Mouse (Mus musculus): ENCODE results near the gene Kdm2b. TPM values are rescaled to one million over a fixed set of nuclear protein-coding genes. Genes with fewer than 3 reads are reported as not detected.

The Kdm2b gene
- polyA plus RNA-seq, 1 experiment, result 30.3 TPM

GRCm38 (mm10) chr5:122909481-122909880 lies 80.1 kb downstream of the Kdm2b start:
- Histone ChIP-seq H3K27ac (ENCODE audit: insufficient read depth, low read length) (no peak overlapping the region), H3K4me1 (ENCODE audit: control insufficient read depth, insufficient read depth, insufficient read length) (no peaks in the 10 kb centered on the region), H3K27me3 (ENCODE audit: control insufficient read depth, insufficient read depth, low read length) (no peaks in the 10 kb centered on the region), H3K36me3 (ENCODE audit: control insufficient read depth, insufficient read depth, low read length) (no peaks in the 10 kb centered on the region), H3K4me3 (ENCODE audit: extremely low read depth, insufficient read depth, insufficient read length) (no peak overlapping the region)
- no peak for DNase-seq (ENCODE audit: low read depth in 1 of 2, low spot score in 2 of 2)
- WGBS, result 94% methylated on average over 18 of the region's 18 CpGs
- TF ChIP-seq CTCF (IDR thresholded peaks at IDR 0.05; ENCODE audit: extremely low read depth, insufficient read depth, insufficient read length, insufficient replicate concordance), result no peak
- no peak for TF ChIP-seq POLR2A (IDR thresholded peaks at IDR 0.05; ENCODE audit: low read depth, low read length)

GRCm38 (mm10) chr5:122908001-122908400 lies 81.6 kb downstream of the Kdm2b start:
- WGBS, result 84% methylated on average over 2 of the region's 2 CpGs

GRCm38 (mm10) chr5:122907182-122907581 lies 82.4 kb downstream of the Kdm2b start:
- H3K36me3 ChIP-seq (ENCODE audit: control insufficient read depth, insufficient read depth, low read length), result no peaks in the 10 kb centered on the region
- H3K4me3 ChIP-seq (ENCODE audit: extremely low read depth, insufficient read depth, insufficient read length), result no peak overlapping the region
- no peak for TF ChIP-seq POLR2A (IDR thresholded peaks at IDR 0.05; ENCODE audit: low read depth, low read length)
- TF ChIP-seq CTCF (IDR thresholded peaks at IDR 0.05; ENCODE audit: extremely low read depth, insufficient read depth, insufficient read length, insufficient replicate concordance), result no peak
- no peak overlapping the region for H3K27ac ChIP-seq (ENCODE audit: insufficient read depth, low read length)
- H3K27me3 ChIP-seq (ENCODE audit: control insufficient read depth, insufficient read depth, low read length), result no peaks in the 10 kb centered on the region
- WGBS, result 83% methylated on average over 1 of the region's 1 CpGs
- DNase-seq (ENCODE audit: low read depth in 1 of 2, low spot score in 2 of 2), result no peak
- H3K4me1 ChIP-seq (ENCODE audit: control insufficient read depth, insufficient read depth, insufficient read length), result no peaks in the 10 kb centered on the region

More at GRCm38 (mm10) chr5:122908001-122908400, 81.6 kb downstream of the Kdm2b start:
- Histone ChIP-seq H3K27ac (ENCODE audit: insufficient read depth, low read length) (no peak overlapping the region), H3K4me3 (ENCODE audit: extremely low read depth, insufficient read depth, insufficient read length) (no peak overlapping the region), H3K36me3 (ENCODE audit: control insufficient read depth, insufficient read depth, low read length) (no peaks in the 10 kb centered on the region), H3K27me3 (ENCODE audit: control insufficient read depth, insufficient read depth, low read length) (no peaks in the 10 kb centered on the region), H3K4me1 (ENCODE audit: control insufficient read depth, insufficient read depth, insufficient read length) (no peaks in the 10 kb centered on the region)
- TF ChIP-seq POLR2A (IDR thresholded peaks at IDR 0.05; ENCODE audit: low read depth, low read length) (no peak), CTCF (IDR thresholded peaks at IDR 0.05; ENCODE audit: extremely low read depth, insufficient read depth, insufficient read length, insufficient replicate concordance) (no peak)
- DNase-seq (ENCODE audit: low read depth in 1 of 2, low spot score in 2 of 2), result no peak

GRCm38 (mm10) chr5:122903165-122903564 lies 86.5 kb downstream of the Kdm2b start:
- TF ChIP-seq CTCF (IDR thresholded peaks at IDR 0.05; ENCODE audit: extremely low read depth, insufficient read depth, insufficient read length, insufficient replicate concordance), result no peak
- no peak for TF ChIP-seq POLR2A (IDR thresholded peaks at IDR 0.05; ENCODE audit: low read depth, low read length)
- Histone ChIP-seq H3K27me3 (ENCODE audit: control insufficient read depth, insufficient read depth, low read length) (no peaks in the 10 kb centered on the region), H3K36me3 (ENCODE audit: control insufficient read depth, insufficient read depth, low read length) (no peaks in the 10 kb centered on the region), H3K27ac (ENCODE audit: insufficient read depth, low read length) (no peak overlapping the region), H3K4me1 (ENCODE audit: control insufficient read depth, insufficient read depth, insufficient read length) (peaks cover 7% of the 10 kb centered on the region; the same call in 1 of the 2 replicates), H3K4me3 (ENCODE audit: extremely low read depth, insufficient read depth, insufficient read length) (no peak overlapping the region)
- WGBS, result 73% methylated on average over 5 of the region's 5 CpGs
- no peak for DNase-seq (ENCODE audit: low read depth in 1 of 2, low spot score in 2 of 2)

GRCm38 (mm10) chr5:122902228-122902627 lies 87.4 kb downstream of the Kdm2b start:
- Histone ChIP-seq H3K27ac (ENCODE audit: insufficient read depth, low read length) (no peak overlapping the region), H3K4me1 (ENCODE audit: control insufficient read depth, insufficient read depth, insufficient read length) (peaks cover 7% of the 10 kb centered on the region; the same call in 1 of the 2 replicates), H3K4me3 (ENCODE audit: extremely low read depth, insufficient read depth, insufficient read length) (no peak overlapping the region), H3K36me3 (ENCODE audit: control insufficient read depth, insufficient read depth, low read length) (no peaks in the 10 kb centered on the region), H3K27me3 (ENCODE audit: control insufficient read depth, insufficient read depth, low read length) (no peaks in the 10 kb centered on the region)
- DNase-seq (ENCODE audit: low read depth in 1 of 2, low spot score in 2 of 2), result no peak
- TF ChIP-seq CTCF (IDR thresholded peaks at IDR 0.05; ENCODE audit: extremely low read depth, insufficient read depth, insufficient read length, insufficient replicate concordance) (no peak), POLR2A (IDR thresholded peaks at IDR 0.05; ENCODE audit: low read depth, low read length) (no peak)
- 65% methylated on average over 6 of the region's 6 CpGs for WGBS

GRCm38 (mm10) chr5:122901666-122902065 lies 88.0 kb downstream of the Kdm2b start:
- DNase-seq (ENCODE audit: low read depth in 1 of 2, low spot score in 2 of 2), result no peak
- WGBS, result 11% methylated on average over 3 of the region's 3 CpGs

GRCm38 (mm10) chr5:122901179-122901578 lies 88.4 kb downstream of the Kdm2b start:
- no peak overlapping the region for H3K4me3 ChIP-seq (ENCODE audit: extremely low read depth, insufficient read depth, insufficient read length)
- no peak overlapping the region for H3K27ac ChIP-seq (ENCODE audit: insufficient read depth, low read length)
- WGBS, result 61% methylated on average over 11 of the region's 11 CpGs
- no peak for DNase-seq (ENCODE audit: low read depth in 1 of 2, low spot score in 2 of 2)
- H3K27me3 ChIP-seq (ENCODE audit: control insufficient read depth, insufficient read depth, low read length), result no peaks in the 10 kb centered on the region
- TF ChIP-seq CTCF (IDR thresholded peaks at IDR 0.05; ENCODE audit: extremely low read depth, insufficient read depth, insufficient read length, insufficient replicate concordance) (no peak), POLR2A (IDR thresholded peaks at IDR 0.05; ENCODE audit: low read depth, low read length) (no peak)
- no peaks in the 10 kb centered on the region for H3K36me3 ChIP-seq (ENCODE audit: control insufficient read depth, insufficient read depth, low read length)
- peaks cover 7% of the 10 kb centered on the region; the same call in 1 of the 2 replicates for H3K4me1 ChIP-seq (ENCODE audit: control insufficient read depth, insufficient read depth, insufficient read length)

More at GRCm38 (mm10) chr5:122901666-122902065, 88.0 kb downstream of the Kdm2b start:
- H3K4me1 ChIP-seq (ENCODE audit: control insufficient read depth, insufficient read depth, insufficient read length), result peaks cover 7% of the 10 kb centered on the region; the same call in 1 of the 2 replicates
- no peak overlapping the region for H3K27ac ChIP-seq (ENCODE audit: insufficient read depth, low read length)
- no peaks in the 10 kb centered on the region for H3K36me3 ChIP-seq (ENCODE audit: control insufficient read depth, insufficient read depth, low read length)
- TF ChIP-seq CTCF (IDR thresholded peaks at IDR 0.05; ENCODE audit: extremely low read depth, insufficient read depth, insufficient read length, insufficient replicate concordance), result no peak
- TF ChIP-seq POLR2A (IDR thresholded peaks at IDR 0.05; ENCODE audit: low read depth, low read length), result no peak
- no peak overlapping the region for H3K4me3 ChIP-seq (ENCODE audit: extremely low read depth, insufficient read depth, insufficient read length)
- H3K27me3 ChIP-seq (ENCODE audit: control insufficient read depth, insufficient read depth, low read length), result no peaks in the 10 kb centered on the region

All from spleen, adult 2 months (tissue).